Mouse (Mus musculus) gastrocnemius, adult 8-10 months (tissue): ENCODE results near the gene Foxo1. TPM values are rescaled to one million over a fixed set of nuclear protein-coding genes. Genes with fewer than 3 reads are reported as not detected.

Experiments used
- DNase-seq, 2 experiments: peaks; one replicate each; pipeline ENCODE4 v3.0.0; 2022; ENCODE audit warnings: low spot score in 2 of 2
- total RNA-seq, 4 experiments: library from RNA; stranded (reverse); gene quantifications; 2 replicates each; pipeline ENCODE4 v1.2.4; 2022

Foxo1 gene
- total RNA-seq, result 10 to 100 TPM; 10.1 to 36.4 (median 14.5) TPM

- peak; percentile 68 to 75 for DNase-seq
These were observed at the start of gene Foxo1 for GRCm38 (mm10) chr3:52267652-52268486. Gene Foxo1, plus strand, starts transcription at chr3:52268336.

DNA sequence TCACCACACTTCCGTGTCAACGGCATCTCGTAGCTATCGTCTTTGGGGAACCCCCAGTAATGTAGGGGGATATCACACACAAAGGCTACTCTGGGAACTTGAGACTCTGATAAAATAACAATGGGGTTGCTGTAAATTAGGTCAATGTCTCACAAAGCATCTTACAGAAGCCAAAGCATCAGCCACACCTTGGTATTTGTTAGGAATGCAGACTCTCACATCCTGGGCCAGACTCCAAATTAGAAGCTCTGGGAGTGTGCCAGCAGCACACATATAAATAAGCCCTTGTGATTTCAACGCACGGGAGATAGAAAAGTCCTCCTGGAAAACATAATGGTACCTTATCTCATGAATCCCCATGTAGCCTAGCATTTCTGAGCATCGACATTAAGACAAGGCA is 49.3 kb upstream of the Foxo1 start:
- no peak for DNase-seq

GRCm38 (mm10) chr3:52221082-52221481 is 47.1 kb upstream of the Foxo1 start:
- no peak for DNase-seq

- no peak for DNase-seq
These were observed 46.2 kb upstream of the Foxo1 start for GRCm38 (mm10) chr3:52221931-52222330.

DNA sequence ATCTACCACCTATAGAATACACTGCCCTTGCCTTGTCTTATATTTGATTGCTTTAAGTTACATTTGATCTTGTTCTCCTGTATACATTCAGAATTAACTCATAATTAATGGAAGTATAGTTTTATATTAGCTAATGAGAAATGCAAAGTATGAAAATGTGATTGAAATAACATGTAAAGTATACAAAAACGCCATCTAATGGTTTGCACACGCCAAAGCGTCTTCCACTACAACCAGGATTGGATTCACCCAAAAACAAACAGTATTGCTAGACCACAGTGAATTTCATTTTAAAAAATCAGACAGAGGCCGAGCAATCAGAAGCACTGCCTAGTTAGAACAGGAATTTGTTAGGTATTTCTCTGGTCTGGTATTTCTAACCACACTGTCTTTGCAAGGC is 31.6 kb upstream of the Foxo1 start:
- DNase-seq, result no peak

GRCm38 (mm10) chr3:52237136-52237535 is 31.0 kb upstream of the Foxo1 start:
- no peak for DNase-seq

DNA sequence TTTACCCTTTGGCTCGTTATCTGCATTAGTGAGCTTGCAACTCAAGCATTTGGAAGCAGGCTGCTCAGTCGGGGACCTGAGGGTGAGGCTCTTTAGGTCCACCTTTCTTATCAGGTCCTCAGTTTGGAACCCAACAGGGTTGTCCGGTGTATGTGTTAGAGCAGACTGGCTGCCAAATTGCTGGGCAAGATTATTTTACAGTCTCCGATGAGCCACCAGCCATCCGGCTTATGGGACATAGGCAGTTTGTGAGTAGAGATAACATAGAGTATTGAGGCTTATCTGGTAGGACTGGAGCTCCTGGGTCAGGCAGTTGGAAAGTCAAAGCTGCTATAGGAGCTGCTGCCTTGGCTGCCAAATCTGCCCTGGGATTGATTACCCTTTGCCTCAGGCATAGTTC is 27.1 kb upstream of the Foxo1 start:
- no peak for DNase-seq

- peak; percentile 38 to 49 for DNase-seq
These were observed 25.6 kb upstream of the Foxo1 start for GRCm38 (mm10) chr3:52242457-52243105.

DNA sequence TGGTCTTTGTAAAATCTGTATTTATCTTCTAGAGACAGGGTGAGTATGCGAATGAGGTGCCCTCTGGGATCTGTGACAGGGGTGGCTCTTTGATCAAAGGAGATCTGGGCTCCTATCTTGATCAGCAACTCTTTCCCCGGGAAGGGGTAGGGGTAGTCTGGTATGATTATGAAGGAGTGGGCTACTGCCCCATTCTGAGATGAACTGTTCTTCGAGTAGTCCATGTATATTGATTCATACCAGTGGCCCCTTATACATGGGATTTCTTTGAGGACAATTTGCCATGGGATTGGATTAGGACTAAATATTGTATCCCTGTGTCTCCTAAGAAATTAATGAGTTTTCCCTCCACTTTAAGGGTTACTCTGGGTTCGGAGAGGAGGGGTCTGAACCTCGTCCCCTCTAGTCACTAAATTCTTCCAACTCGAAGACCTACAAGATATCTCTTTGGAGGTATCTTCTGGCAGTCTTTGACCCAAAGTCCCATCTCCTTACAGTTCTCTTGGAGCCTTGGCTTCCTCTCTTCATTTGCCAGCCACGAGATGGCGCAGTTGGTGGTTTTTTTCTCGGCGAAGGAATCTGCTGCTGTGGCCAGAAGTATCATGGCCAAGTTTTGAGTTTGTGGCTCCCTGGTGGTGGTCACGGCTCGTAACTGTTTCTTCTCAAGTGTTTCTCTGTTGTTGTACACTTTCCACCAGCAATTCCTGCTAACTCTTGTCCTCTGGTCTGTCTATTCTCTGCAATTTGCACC is 24.7 kb upstream of the Foxo1 start:
- no peak for DNase-seq

GRCm38 (mm10) chr3:52245996-52246830 is 21.9 kb upstream of the Foxo1 start:
- DNase-seq, result no peak

GRCm38 (mm10) chr3:52251184-52251583 is 17.0 kb upstream of the Foxo1 start:
- DNase-seq, result no peak

DNA sequence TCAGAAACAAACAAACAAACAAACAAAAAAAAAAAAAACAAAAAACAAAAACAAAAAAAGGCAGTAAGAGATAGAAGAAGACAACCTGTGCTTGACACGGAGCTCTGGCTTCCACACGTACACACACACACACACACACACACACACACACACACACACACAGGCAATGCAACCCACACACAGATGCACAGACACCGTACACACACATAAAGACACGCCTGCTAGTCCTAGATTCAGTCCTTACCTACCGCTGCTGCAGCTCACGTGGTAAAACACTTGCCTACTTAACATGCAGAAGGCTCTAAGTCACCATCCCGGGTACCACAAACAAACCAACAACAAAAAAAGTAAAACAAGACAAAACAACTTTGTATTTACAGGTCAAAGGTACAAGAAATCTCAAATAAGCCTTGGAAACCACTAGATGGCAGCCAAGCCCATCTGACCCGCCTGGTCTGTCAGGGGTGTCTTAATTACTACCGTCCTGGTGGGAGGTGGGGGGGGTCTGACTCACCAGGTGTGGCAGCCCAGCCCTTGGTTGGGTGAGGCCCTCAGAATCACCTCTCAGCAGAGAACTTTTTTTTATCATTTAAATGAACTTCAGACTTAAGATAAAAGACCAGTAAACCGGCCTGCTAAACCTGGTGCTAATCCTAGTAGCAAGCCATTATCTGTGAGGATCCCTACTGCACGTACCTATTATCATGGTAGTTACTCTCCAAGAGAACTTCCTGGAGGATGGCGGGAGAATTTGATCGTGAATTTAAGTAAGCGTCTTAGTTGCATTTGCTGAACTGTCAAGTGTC is 14.3 kb upstream of the Foxo1 start:
- DNase-seq, result no peak

- DNase-seq, result no peak
These were observed 13.6 kb upstream of the Foxo1 start for GRCm38 (mm10) chr3:52254496-52254895.

GRCm38 (mm10) chr3:52257782-52258441 is 10.2 kb upstream of the Foxo1 start:
- peak; percentile 37 to 46 for DNase-seq

- DNase-seq, result peak in 1 of 2 experiments; percentile 54
These were observed 9.6 kb upstream of the Foxo1 start for GRCm38 (mm10) chr3:52258532-52258931.

DNA sequence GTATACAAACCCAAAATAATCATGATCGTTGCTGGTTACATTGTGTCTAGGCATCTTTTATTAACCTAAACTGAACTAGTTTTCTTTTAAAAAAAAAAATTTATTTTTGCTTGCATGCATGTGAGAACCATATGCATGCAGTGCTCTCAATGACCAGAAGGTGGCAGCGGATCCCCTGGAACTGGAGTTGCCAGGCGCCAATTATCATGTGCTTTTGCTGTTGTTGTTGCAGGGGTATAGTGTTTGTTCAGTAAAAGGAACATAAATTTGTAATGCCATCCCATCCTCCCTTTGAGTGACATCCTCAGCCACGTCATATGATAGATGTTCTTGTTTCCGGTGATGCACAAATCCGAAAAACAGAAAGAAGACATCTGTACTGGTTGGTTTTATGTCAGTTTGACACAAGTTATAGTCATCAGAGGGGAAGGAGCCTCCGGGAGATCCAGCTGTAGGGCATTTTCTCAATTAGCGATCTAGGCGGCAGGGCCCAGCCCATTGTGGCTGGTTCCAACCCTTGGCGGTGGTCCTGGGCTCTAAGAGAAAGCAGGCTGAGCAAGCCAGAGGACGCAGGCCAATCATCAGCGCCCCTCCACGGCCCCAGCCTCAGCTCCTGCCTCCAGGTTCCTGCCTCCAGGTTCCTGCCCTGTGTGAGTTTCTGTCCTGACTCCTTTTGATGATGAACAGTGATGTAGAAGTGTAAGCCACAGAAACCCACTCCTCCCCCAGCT is 5.5 kb upstream of the Foxo1 start:
- DNase-seq, result peak; percentile 59 to 61

- DNase-seq, result no peak
These were observed 3.8 kb upstream of the Foxo1 start for GRCm38 (mm10) chr3:52264354-52264753.

DNA sequence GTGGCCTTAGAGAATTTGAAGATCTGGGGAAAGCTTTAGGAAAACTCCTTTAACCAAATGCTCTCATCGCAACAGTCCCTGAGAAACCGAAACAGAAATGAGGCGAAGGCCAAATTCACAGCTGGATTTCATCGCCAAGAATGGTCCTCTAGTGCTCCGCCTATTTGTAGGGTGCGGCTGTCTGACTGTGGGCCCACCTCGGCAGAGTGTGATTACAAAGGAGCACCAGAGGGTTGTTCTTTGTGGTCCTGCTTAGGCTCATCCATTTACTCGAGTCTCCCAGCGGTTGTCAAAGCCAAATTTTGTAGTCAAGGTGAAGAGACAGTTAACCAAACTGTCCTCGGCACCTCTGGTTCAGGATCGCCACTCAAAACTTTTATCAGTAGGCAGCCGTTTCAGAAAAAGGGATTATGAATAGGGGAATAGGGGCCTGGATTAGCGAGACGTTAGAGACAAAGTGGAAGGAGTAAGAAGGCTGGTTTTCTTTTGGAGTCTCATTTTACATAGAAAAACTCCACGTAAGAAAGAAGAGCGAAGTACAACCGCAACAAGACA is 1.5 kb upstream of the Foxo1 start:
- DNase-seq, result peak in 1 of 2 experiments; percentile 24

- no peak for DNase-seq
These were observed 864 bp upstream of the Foxo1 start for GRCm38 (mm10) chr3:52267293-52267651.
